Mouse (Mus musculus) thymus, adult 2 months (tissue): ENCODE data around the gene Gpr153.

ENCODE experiments used
- CTCF ChIP-seq: fragments of 200-500 bp; IDR thresholded peaks from 2 replicates; pipeline ENCODE4 v1.5.1; 2012; ENCODE audit warnings: mild to moderate bottlenecking, control low read depth, low read length, moderate library complexity, borderline replicate concordance; ENCODE audit not compliant: control insufficient read depth, poor library complexity, insufficient read depth; ENCODE audit errors: extremely low read depth
- POLR2A ChIP-seq: fragments of 200-500 bp; IDR thresholded peaks from 2 replicates; pipeline ENCODE4 v1.6.1; 2012; ENCODE audit warnings: mild to moderate bottlenecking, low read length, control low read depth, moderate library complexity; ENCODE audit not compliant: control insufficient read depth, poor library complexity, insufficient read depth; ENCODE audit errors: extremely low read depth

DNA sequence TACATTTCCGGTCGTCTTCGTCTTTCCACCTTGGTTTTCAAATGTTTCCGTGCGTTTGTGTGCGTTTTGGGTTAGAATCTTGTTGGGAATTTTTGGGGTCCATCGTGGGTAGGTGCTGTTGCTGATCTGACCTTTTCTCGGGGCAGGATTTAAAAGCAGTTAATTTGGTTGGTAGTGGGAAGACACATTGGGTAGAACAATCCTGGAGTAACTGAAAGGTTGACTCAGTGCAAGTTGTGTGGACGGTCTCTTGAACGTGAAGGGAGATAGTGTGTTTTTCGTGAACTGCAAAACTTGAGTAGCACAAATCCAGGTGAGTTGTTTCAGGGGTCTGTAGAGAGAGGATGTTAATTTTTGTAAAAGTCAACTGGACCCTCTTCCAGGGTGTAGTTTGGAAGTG is 52.5 kb downstream of the Gpr153 start:
- TF ChIP-seq CTCF (no peak), POLR2A (no peak)
